Mouse (Mus musculus): ENCODE results near the gene Aunip.

- no peak for TF ChIP-seq CTCF (IDR thresholded peaks at IDR 0.05; ENCODE audit: low read depth)
- no peak for TF ChIP-seq EP300 (IDR thresholded peaks at IDR 0.05; ENCODE audit: low read depth)
These were observed 51.2 kb downstream of the Aunip start for GRCm38 (mm10) chr4:134562014-134562413.
